Mouse (Mus musculus) spleen, postnatal 36 days (tissue): ENCODE data around the gene Olfr1512.
"Not testable (repeated sequence)": the region's sequence is repeated elsewhere in the genome, so short reads cannot be mapped to it uniquely, and the experiment has no call there.

Experiments used
- DNase-seq, 2 experiments: peaks; one replicate each; pipeline ENCODE4 v3.0.0; 2022; ENCODE audit warnings: low spot score in 2 of 2, mixed read lengths in 1 of 2

The Olfr1512 gene

GRCm38 (mm10) chr14:52379068-52379467 is at the start of gene Olfr1512:
Gene Olfr1512, minus strand, starts transcription at chr14:52379168.
- DNase-seq: no peak

GRCm38 (mm10) chr14:52427686-52428085 is 48.7 kb upstream of the Olfr1512 start:
- DNase-seq: peak; percentile 5 to 21

GRCm38 (mm10) chr14:52414273-52414672 is 35.3 kb upstream of the Olfr1512 start, which contains the start of gene Olfr1510:
Gene Olfr1510, minus strand, starts transcription at chr14:52414373.
- no peak for DNase-seq

GRCm38 (mm10) chr14:52410142-52410919 is 31.4 kb upstream of the Olfr1512 start:
- DNase-seq: not testable (repeated sequence)

DNA sequence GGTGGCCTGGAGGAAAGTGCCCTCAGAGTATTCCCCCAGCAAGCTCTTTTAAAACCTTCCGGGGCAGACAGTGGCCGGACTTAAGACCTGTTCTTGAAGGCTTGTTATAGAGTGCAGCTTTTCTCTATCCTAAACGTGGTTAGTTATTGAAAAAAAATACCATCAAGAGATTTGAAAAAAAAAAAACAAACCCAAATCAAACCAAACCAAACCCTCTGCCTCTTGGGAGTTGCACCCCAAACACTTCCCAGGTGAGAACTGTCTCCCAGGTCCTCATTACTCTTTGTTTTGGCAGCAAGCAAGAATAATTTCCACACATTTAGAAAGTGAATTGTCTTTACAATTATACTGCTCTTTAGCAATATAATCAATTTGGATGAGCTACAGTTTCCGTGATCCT is 18.3 kb upstream of the Olfr1512 start, which contains the start of gene Olfr1511:
Olfr1511 (minus strand) TSS at position 101 of the 400 bp plus-strand sequence.
- no peak for DNase-seq

- peak in 1 of 2 experiments; percentile 1 for DNase-seq
Measured at GRCm38 (mm10) chr14:52390084-52390848, 11.3 kb upstream of the Olfr1512 start.

DNA sequence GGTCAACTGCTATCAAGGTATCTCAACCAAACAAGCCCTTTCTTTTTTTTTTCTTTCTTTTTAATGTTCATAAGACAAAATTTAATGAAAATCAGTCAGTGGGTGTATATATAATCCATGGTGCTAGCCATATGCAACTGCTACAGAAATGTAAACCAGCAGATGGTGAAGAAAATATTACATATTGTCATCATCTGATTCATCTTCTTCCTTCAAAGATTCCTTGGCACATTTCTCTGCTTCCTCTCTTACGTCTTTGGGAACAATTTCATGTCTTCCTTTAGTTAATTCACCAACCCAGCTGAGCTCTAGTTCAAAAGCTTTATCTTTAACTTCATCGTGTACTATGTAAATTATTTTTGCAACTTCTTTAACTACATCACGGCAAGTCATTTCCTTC is 10.2 kb downstream of the Olfr1512 start:
- DNase-seq: no peak

- no peak for DNase-seq
Measured at GRCm38 (mm10) chr14:52356308-52356707, 22.7 kb downstream of the Olfr1512 start, which contains the start of gene Olfr1513. Gene Olfr1513, minus strand, starts transcription at chr14:52356408.

- DNase-seq: no peak
Measured at GRCm38 (mm10) chr14:52339512-52339852, 39.5 kb downstream of the Olfr1512 start.

DNA sequence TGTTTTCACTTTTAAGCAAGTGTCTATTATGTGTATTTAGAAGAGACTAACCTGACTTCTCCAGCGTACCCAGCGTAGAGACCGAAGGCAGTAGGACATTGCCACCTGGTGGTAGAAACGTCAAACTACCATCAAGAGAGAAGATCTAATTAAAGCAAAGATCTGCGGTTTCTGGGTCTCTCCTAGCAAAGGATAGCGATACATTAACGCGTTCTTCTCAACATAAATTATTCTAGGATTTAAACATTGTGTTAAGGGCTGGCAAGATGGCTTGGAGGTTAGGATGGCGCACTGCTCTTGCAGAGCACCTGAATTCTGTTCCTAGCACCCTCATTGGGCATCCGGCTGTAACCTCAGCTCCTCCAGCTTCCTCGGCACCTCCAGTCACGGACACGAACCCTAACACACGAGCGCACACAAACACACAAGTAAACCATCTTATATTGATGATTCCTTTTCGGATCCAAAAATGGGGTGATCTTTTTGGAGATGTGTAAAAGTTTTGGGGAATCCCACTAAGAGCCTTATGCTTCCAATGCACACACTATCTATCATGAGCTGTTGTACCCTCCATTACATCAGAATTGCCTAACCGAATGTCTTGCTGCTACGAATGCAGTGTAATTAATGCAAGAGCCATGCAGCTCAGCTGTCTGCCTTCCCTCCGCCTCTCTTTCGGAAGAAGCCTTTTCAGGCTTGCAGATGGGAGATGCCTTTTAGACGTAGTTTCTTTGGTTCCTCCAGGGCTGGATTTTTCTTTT is 40.0 kb downstream of the Olfr1512 start:
- DNase-seq: peak; percentile 39 to 61

DNA sequence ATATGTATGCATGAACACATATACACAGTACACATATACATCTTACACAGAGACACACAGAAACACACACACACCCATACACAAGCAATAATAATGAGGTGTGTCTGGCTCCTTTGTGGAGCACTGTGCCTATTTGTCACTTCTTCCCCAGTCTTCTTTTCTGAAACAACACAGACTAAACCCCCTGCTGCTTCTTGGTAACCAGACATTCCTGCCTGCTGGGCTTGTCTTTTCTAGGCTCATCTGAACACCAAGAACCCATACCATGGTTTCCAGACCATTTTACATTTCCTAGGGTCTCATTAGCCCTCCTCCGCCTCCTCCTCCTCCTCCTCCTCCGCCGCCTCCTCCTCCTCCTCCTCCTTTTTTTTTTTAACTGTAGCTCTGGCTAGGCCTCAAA is 46.8 kb downstream of the Olfr1512 start:
- DNase-seq: no peak

GRCm38 (mm10) chr14:52331069-52331750 is 47.8 kb downstream of the Olfr1512 start:
- DNase-seq: no peak

- no peak for DNase-seq
Measured at GRCm38 (mm10) chr14:52327910-52328812, 50.8 kb downstream of the Olfr1512 start, which contains the start of gene Sall2. Gene Sall2, minus strand, starts transcription at chr14:52328762.

GRCm38 (mm10) chr14:52327375-52327901 is 51.5 kb downstream of the Olfr1512 start:
- no peak for DNase-seq

- DNase-seq: no peak
Measured at GRCm38 (mm10) chr14:52325890-52326289, 53.1 kb downstream of the Olfr1512 start.
